Mouse (Mus musculus) MEL (cell line): ENCODE measurements around the gene Fam161a. TPM values are rescaled to one million over a fixed set of nuclear protein-coding genes. Genes with fewer than 3 reads are reported as not detected.

Experiments
- DNase-seq: peaks from one replicate; pipeline ENCODE4 v3.0.0; 2011; ENCODE audit warnings: low read depth, low spot score
- H3K27ac ChIP-seq: 2 replicates; pipeline ENCODE4 v1.5.1; 2012; ENCODE audit warnings: low read depth, mild to moderate bottlenecking, control low read depth, low read length, moderate library complexity; ENCODE audit not compliant: control insufficient read depth
- H3K27me3 ChIP-seq, 2 experiments: fragments of 150-350 bp in 1 of 2; sonication (generic) in 1 of 2; 2 replicates each; pipeline ENCODE4 v1.6.1; 2012; ENCODE audit warnings: low read length in 2 of 2, mild to moderate bottlenecking in 2 of 2, improper control_type of control experiment in 1 of 2, moderate library complexity in 1 of 2; ENCODE audit not compliant: insufficient read depth in 2 of 2, control insufficient read depth in 1 of 2
- H3K36me3 ChIP-seq, 2 experiments: 2 replicates each; pipeline ENCODE4 v1.6.1; 2012 to 2014; ENCODE audit warnings: low read length in 2 of 2, improper control_type of control experiment in 1 of 2, inconsistent platforms in 1 of 2, mild to moderate bottlenecking in 1 of 2; ENCODE audit not compliant: insufficient read depth in 2 of 2, control insufficient read depth in 1 of 2
- H3K4me1 ChIP-seq, 2 experiments: fragments of 150-350 bp in 1 of 2; sonication (generic) in 1 of 2; 2 replicates each; pipeline ENCODE4 v1.6.1; 2012; ENCODE audit warnings: low read length in 2 of 2, improper control_type of control experiment in 1 of 2, mild to moderate bottlenecking in 1 of 2; ENCODE audit not compliant: insufficient read depth in 2 of 2, control insufficient read depth in 1 of 2
- H3K4me3 ChIP-seq, 2 experiments: fragments of 150-350 bp in 1 of 2; sonication (generic) in 1 of 2; 2 replicates each; pipeline ENCODE4 v1.5.1; 2012; ENCODE audit warnings: low read depth in 2 of 2, low read length in 2 of 2, mild to moderate bottlenecking in 2 of 2, moderate library complexity in 2 of 2, control low read depth in 1 of 2, improper control_type of control experiment in 1 of 2; ENCODE audit not compliant: control insufficient read depth in 1 of 2, insufficient read depth in 1 of 2
- H3K79me2 ChIP-seq: 2 replicates; pipeline ENCODE4 v1.6.1; 2012; ENCODE audit warnings: mild to moderate bottlenecking, low read length, moderate library complexity; ENCODE audit not compliant: control insufficient read depth, poor library complexity, insufficient read depth
- H3K9ac ChIP-seq: 2 replicates; pipeline ENCODE4 v1.6.1; 2012; ENCODE audit warnings: low read depth, mild to moderate bottlenecking, control low read depth, low read length, moderate library complexity; ENCODE audit not compliant: control insufficient read depth, poor library complexity, severe bottlenecking
- H3K9me3 ChIP-seq: fragments of 150-350 bp; sonication (generic); replicated peaks from 2 replicates; pipeline ENCODE4 v1.6.1; 2012; ENCODE audit warnings: mild to moderate bottlenecking, low read length, improper control_type of control experiment, moderate library complexity; ENCODE audit not compliant: insufficient read depth
- CHD2 ChIP-seq: IDR thresholded peaks from 2 replicates; pipeline ENCODE4 v1.6.1; 2011; ENCODE audit warnings: low read length, improper control_type of control experiment
- CTCF ChIP-seq, 3 experiments: IDR thresholded peaks in 2 of 3; conservative IDR thresholded peaks in 1 of 3; 2 replicates each; pipeline ENCODE4 v1.5.1; 2011 to 2012; ENCODE audit warnings: low read length in 3 of 3, low read depth in 2 of 3, mild to moderate bottlenecking in 2 of 3, improper control_type of control experiment in 1 of 3, inconsistent platforms in 1 of 3, mixed read lengths in 1 of 3, moderate library complexity in 1 of 3; ENCODE audit not compliant: control insufficient read depth in 1 of 3, insufficient read depth in 1 of 3, poor library complexity in 1 of 3, severe bottlenecking in 1 of 3
- E2F4 ChIP-seq: IDR thresholded peaks from 2 replicates; pipeline ENCODE4 v1.6.1; 2011; ENCODE audit warnings: low read depth, low read length, improper control_type of control experiment, borderline replicate concordance
- ELF1 ChIP-seq: IDR thresholded peaks from 2 replicates; pipeline ENCODE4 v1.6.1; 2014; ENCODE audit warnings: low read depth, mild to moderate bottlenecking, inconsistent platforms, low read length, improper control_type of control experiment, moderate library complexity
- EP300 ChIP-seq, 2 experiments: IDR thresholded peaks; 2 replicates each; pipeline ENCODE4 v1.6.1; 2011; ENCODE audit warnings: improper control_type of control experiment in 2 of 2, low read length in 2 of 2, low read depth in 1 of 2, mild to moderate bottlenecking in 1 of 2
- ETS1 ChIP-seq: IDR thresholded peaks from 2 replicates; pipeline ENCODE4 v1.6.1; 2012; ENCODE audit warnings: low read depth, mild to moderate bottlenecking, inconsistent platforms, low read length, improper control_type of control experiment, moderate library complexity
- GATA1 ChIP-seq: IDR thresholded peaks from 2 replicates; pipeline ENCODE4 v1.6.1; 2011; ENCODE audit warnings: low read depth, low read length, improper control_type of control experiment
- HCFC1 ChIP-seq: IDR thresholded peaks from 2 replicates; pipeline ENCODE4 v1.6.1; 2012; ENCODE audit warnings: low read depth, mild to moderate bottlenecking, inconsistent platforms, low read length, improper control_type of control experiment, moderate library complexity
- JUND ChIP-seq: IDR thresholded peaks from 2 replicates; pipeline ENCODE4 v1.6.1; 2011; ENCODE audit warnings: low read depth, mild to moderate bottlenecking, improper control_type of control experiment, low read length
- KAT2A ChIP-seq: conservative IDR thresholded peaks from 2 replicates; pipeline ENCODE4 v1.6.1; 2012; ENCODE audit warnings: low read depth, low read length, improper control_type of control experiment, inconsistent platforms
- MAFK ChIP-seq: IDR thresholded peaks from 2 replicates; pipeline ENCODE4 v1.6.1; 2011; ENCODE audit warnings: low read depth, mild to moderate bottlenecking, low read length, improper control_type of control experiment, borderline replicate concordance
- MAX ChIP-seq: IDR thresholded peaks from 2 replicates; pipeline ENCODE4 v1.6.1; 2011; ENCODE audit warnings: low read length, improper control_type of control experiment
- MAZ ChIP-seq: IDR thresholded peaks from 2 replicates; pipeline ENCODE4 v1.6.1; 2012; ENCODE audit warnings: low read depth, mild to moderate bottlenecking, inconsistent platforms, low read length, improper control_type of control experiment
- MEF2A ChIP-seq: IDR thresholded peaks from 2 replicates; pipeline ENCODE4 v1.6.1; 2014; ENCODE audit warnings: low read depth, mild to moderate bottlenecking, inconsistent platforms, low read length, improper control_type of control experiment; ENCODE audit not compliant: poor library complexity, insufficient replicate concordance, severe bottlenecking; ENCODE audit errors: extremely low read depth
- MYB ChIP-seq: IDR thresholded peaks from 2 replicates; pipeline ENCODE4 v1.6.1; 2011; ENCODE audit warnings: mild to moderate bottlenecking, low read depth, low read length, improper control_type of control experiment
- MYC ChIP-seq: IDR thresholded peaks from 2 replicates; pipeline ENCODE4 v1.6.1; 2011; ENCODE audit warnings: low read depth, mild to moderate bottlenecking, low read length, improper control_type of control experiment, moderate library complexity
- POLR2A ChIP-seq, 2 experiments: IDR thresholded peaks; 2 replicates each; pipeline ENCODE4 v1.6.1; 2011 to 2012; ENCODE audit warnings: low read length in 2 of 2, mild to moderate bottlenecking in 2 of 2, control low read depth in 1 of 2, improper control_type of control experiment in 1 of 2, low read depth in 1 of 2, moderate library complexity in 1 of 2; ENCODE audit not compliant: control insufficient read depth in 1 of 2, insufficient read depth in 1 of 2, poor library complexity in 1 of 2
- POLR2AphosphoS2 ChIP-seq: IDR thresholded peaks from 2 replicates; pipeline ENCODE4 v1.6.1; 2011; ENCODE audit warnings: low read length, improper control_type of control experiment
- POLR2AphosphoS5 ChIP-seq: IDR thresholded peaks from 2 replicates; pipeline ENCODE4 v1.6.1; 2012; ENCODE audit warnings: low read depth, borderline replicate concordance, mild to moderate bottlenecking, inconsistent platforms, low read length, moderate library complexity, mixed read lengths
- RAD21 ChIP-seq: IDR thresholded peaks from 2 replicates; pipeline ENCODE4 v1.6.1; 2011; ENCODE audit warnings: mild to moderate bottlenecking, low read depth, low read length, improper control_type of control experiment
- RCOR1 ChIP-seq: IDR thresholded peaks from 2 replicates; pipeline ENCODE4 v1.6.1; 2012; ENCODE audit warnings: low read depth, mild to moderate bottlenecking, inconsistent platforms, low read length, improper control_type of control experiment
- SIN3A ChIP-seq: IDR thresholded peaks from 2 replicates; pipeline ENCODE4 v1.6.1; 2012; ENCODE audit warnings: low read length, improper control_type of control experiment, inconsistent platforms
- SMC3 ChIP-seq: IDR thresholded peaks from 2 replicates; pipeline ENCODE4 v1.6.1; 2011; ENCODE audit warnings: low read depth, low read length, improper control_type of control experiment
- TAL1 ChIP-seq: IDR thresholded peaks from 2 replicates; pipeline ENCODE4 v1.6.1; 2012; ENCODE audit warnings: mild to moderate bottlenecking, inconsistent platforms, low read length, moderate library complexity, mixed read lengths
- TCF12 ChIP-seq: IDR thresholded peaks from 2 replicates; pipeline ENCODE4 v1.6.1; 2014; ENCODE audit warnings: low read depth, mild to moderate bottlenecking, inconsistent platforms, low read length, improper control_type of control experiment, moderate library complexity
- UBTF ChIP-seq: IDR thresholded peaks from 2 replicates; pipeline ENCODE4 v1.6.1; 2012; ENCODE audit warnings: low read depth, mild to moderate bottlenecking, inconsistent platforms, low read length, improper control_type of control experiment, moderate library complexity, borderline replicate concordance; ENCODE audit not compliant: insufficient read depth
- USF1 ChIP-seq: IDR thresholded peaks from 2 replicates; pipeline ENCODE4 v1.6.1; 2014; ENCODE audit warnings: low read depth, mild to moderate bottlenecking, inconsistent platforms, low read length, improper control_type of control experiment, moderate library complexity
- USF2 ChIP-seq, 2 experiments: IDR thresholded peaks; 2 replicates each; pipeline ENCODE4 v1.6.1; 2011 to 2012; ENCODE audit warnings: improper control_type of control experiment in 2 of 2, low read length in 2 of 2, borderline replicate concordance in 1 of 2, inconsistent platforms in 1 of 2, low read depth in 1 of 2, mild to moderate bottlenecking in 1 of 2; ENCODE audit not compliant: insufficient read depth in 1 of 2
- ZC3H11A ChIP-seq: IDR thresholded peaks from 2 replicates; pipeline ENCODE4 v1.6.1; 2012; ENCODE audit warnings: low read depth, mild to moderate bottlenecking, inconsistent platforms, low read length, improper control_type of control experiment
- ZKSCAN1 ChIP-seq: IDR thresholded peaks from 2 replicates; pipeline ENCODE4 v1.6.1; 2012; ENCODE audit warnings: low read depth, mild to moderate bottlenecking, inconsistent platforms, low read length, improper control_type of control experiment, moderate library complexity
- ZMIZ1 ChIP-seq: IDR thresholded peaks from 2 replicates; pipeline ENCODE4 v1.6.1; 2012; ENCODE audit warnings: low read depth, mild to moderate bottlenecking, inconsistent platforms, low read length, improper control_type of control experiment, moderate library complexity
- ZNF384 ChIP-seq: IDR thresholded peaks from 2 replicates; pipeline ENCODE4 v1.6.1; 2012; ENCODE audit warnings: low read depth, mild to moderate bottlenecking, inconsistent platforms, low read length, improper control_type of control experiment
- polyA plus RNA-seq, 2 experiments: library from polyadenylated mRNA; stranded (reverse) in 1 of 2; unstranded in 1 of 2; fragments of >175 nt in 1 of 2; fragments of >200 nt in 1 of 2; gene quantifications; 2 replicates each; pipeline versions ENCODE4 v1.2.1 to v1.2.4; 2012; ENCODE audit warnings: low replicate concordance in 2 of 2, low read depth in 1 of 2; ENCODE audit not compliant: insufficient read length in 2 of 2, insufficient read depth in 1 of 2, missing spikeins in 1 of 2
- total RNA-seq: library from RNA; depleted of rRNA; stranded (reverse); fragments of 300-350 nt; gene quantifications from 2 replicates; pipeline ENCODE4 v1.2.3, GENCODE M21; 2012

Fam161a gene
- total and polyA plus RNA-seq, 3 experiments = 0.27 to 1.0 TPM; not detected in 1

DNA sequence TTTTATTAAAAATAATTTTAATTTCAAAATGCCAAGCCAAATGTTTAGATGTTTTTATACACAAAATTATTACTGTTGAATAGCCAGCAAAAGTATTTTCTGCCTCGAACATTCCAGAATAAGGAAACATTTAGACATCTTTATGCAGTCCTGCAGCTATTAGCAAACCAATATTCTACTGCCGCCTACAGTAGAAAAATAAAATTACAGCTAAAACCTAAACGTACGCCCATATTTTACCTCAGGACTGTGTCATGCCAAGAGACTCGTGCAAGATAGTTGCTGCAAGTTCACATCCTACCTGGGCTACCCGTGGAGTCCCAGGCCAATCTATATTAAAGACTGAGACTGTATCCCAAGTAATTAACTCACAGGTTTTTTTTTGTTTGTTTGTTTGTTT is 37.8 kb upstream of the Fam161a start:
- Histone ChIP-seq H3K36me3 (peaks cover 0 to 7% of the 10 kb centered on the region in 2 experiments; a peak in 1 of 4 replicates), H3K79me2 (peaks cover 21% of the 10 kb centered on the region)
- TF ChIP-seq TAL1 (no peak), RAD21 (peak; percentile 94), GATA1 (no peak), ETS1 (no peak), EP300 (IDR thresholded peaks at IDR 0.05; ENCODE audit: low read depth in 1 of 2, low read length in 2 of 2) (no peak), SMC3 (peak; percentile 80), MAX (no peak), HCFC1 (0 out of 2 replicates have a peak, but pooled peaks have one; percentile 15), UBTF (no peak), E2F4 (no peak), MAFK (no peak), USF2 (IDR thresholded peaks at IDR 0.05; ENCODE audit: borderline replicate concordance in 1 of 2, insufficient read depth in 1 of 2, low read depth in 1 of 2, low read length in 2 of 2) (no peak), TCF12 (no peak), USF1 (no peak), KAT2A (no peak), CHD2 (no peak), MYC (no peak), MEF2A (no peak), POLR2AphosphoS5 (no peak), RCOR1 (no peak), CTCF (IDR thresholded peaks at IDR 0.05 in 2 of 3, conservative IDR thresholded peaks at IDR 0.05 in 1 of 3; ENCODE audit: control insufficient read depth in 1 of 3, insufficient read depth in 1 of 3, low read depth in 2 of 3, low read length in 3 of 3, poor library complexity in 1 of 3, severe bottlenecking in 1 of 3) (peak in 2 of 3 experiments; percentile 83 to 85; a peak in 4 of 6 replicates), MYB (no peak), POLR2A (IDR thresholded peaks at IDR 0.05; ENCODE audit: control insufficient read depth in 1 of 2, insufficient read depth in 1 of 2, low read depth in 1 of 2, low read length in 2 of 2, poor library complexity in 1 of 2) (no peak), JUND (no peak), ZC3H11A (peak; percentile 84), ZKSCAN1 (no peak), SIN3A (peak; percentile 54; the same call in 1 of the 2 replicates), ZNF384 (no peak), ZMIZ1 (no peak), POLR2AphosphoS2 (no peak), ELF1 (no peak), MAZ (no peak)
- TF ChIP-seq, all 39 proteins: peak for 6
- Histone ChIP-seq H3K4me1 (peaks cover 0 to 4% of the 10 kb centered on the region in 2 experiments; a peak in 1 of 4 replicates), H3K9ac (no peak overlapping the region; the same call in 1 of the 2 replicates), H3K9me3 (no peaks in the 10 kb centered on the region), H3K27ac (no peak overlapping the region), H3K4me3 (no peak overlapping the region), H3K27me3 (no peaks in the 10 kb centered on the region)
- peak; percentile 83 for DNase-seq
